Mouse (Mus musculus): Measurements from ENCODE around the gene Fam20b.

Fam20b gene

GRCm38 (mm10) chr1:156642813-156643212, 76.1 kb downstream of the Fam20b start:
- in situ Hi-C loops (cut with MboI, MseI) = no loop called here

- in situ Hi-C loops (cut with MboI, MseI) = no loop called here
These were observed 77.1 kb downstream of the Fam20b start for GRCm38 (mm10) chr1:156641808-156642207.

GRCm38 (mm10) chr1:156640577-156640976, 78.3 kb downstream of the Fam20b start:
- in situ Hi-C loops (cut with MboI, MseI) = no loop called here

GRCm38 (mm10) chr1:156639455-156639854, 79.4 kb downstream of the Fam20b start:
- in situ Hi-C loops (cut with MboI, MseI) = loop anchor here in 1 of 2 experiments (10.0 kb wide), 1 partner anchor 405 kb away; no protein-coding TSS in a partner anchor

GRCm38 (mm10) chr1:156635148-156635547, 83.7 kb downstream of the Fam20b start:
- in situ Hi-C loops (cut with MboI, MseI) = loop anchor here in 1 of 2 experiments (10.0 kb wide), 1 partner anchor 400 kb away; no protein-coding TSS in a partner anchor

GRCm38 (mm10) chr1:156633095-156633494, 85.8 kb downstream of the Fam20b start:
- in situ Hi-C loops (cut with MboI, MseI) = loop anchor here (5.0 to 10.0 kb wide), 4 partner anchors 91 to 398 kb away; partner anchors contain the start of gene Axdnd1 (in 1 of the 2)

- in situ Hi-C loops (cut with MboI, MseI) = loop anchor here (5.0 to 10.0 kb wide), 4 partner anchors 89 to 396 kb away; partner anchors contain the start of gene Axdnd1 (in 1 of the 2)
These were observed 87.9 kb downstream of the Fam20b start for GRCm38 (mm10) chr1:156630965-156631364.

- in situ Hi-C loops (cut with MboI, MseI) = loop anchor here (5.0 to 10.0 kb wide), 4 partner anchors 88 to 395 kb away; partner anchors contain the start of gene Axdnd1 (in 1 of the 2)
These were observed 88.9 kb downstream of the Fam20b start for GRCm38 (mm10) chr1:156629984-156630383.
